Mouse (Mus musculus): ENCODE measurements around the gene Il12rb1. TPM values are rescaled to one million over a fixed set of nuclear protein-coding genes. Genes with fewer than 3 reads are reported as not detected.
A peak's percentile ranks its signal among the peaks of the same experiment; 100 is the strongest.

Il12rb1 gene
- polyA plus RNA-seq, 1 experiment from 2014 or later, result not detected

DNA sequence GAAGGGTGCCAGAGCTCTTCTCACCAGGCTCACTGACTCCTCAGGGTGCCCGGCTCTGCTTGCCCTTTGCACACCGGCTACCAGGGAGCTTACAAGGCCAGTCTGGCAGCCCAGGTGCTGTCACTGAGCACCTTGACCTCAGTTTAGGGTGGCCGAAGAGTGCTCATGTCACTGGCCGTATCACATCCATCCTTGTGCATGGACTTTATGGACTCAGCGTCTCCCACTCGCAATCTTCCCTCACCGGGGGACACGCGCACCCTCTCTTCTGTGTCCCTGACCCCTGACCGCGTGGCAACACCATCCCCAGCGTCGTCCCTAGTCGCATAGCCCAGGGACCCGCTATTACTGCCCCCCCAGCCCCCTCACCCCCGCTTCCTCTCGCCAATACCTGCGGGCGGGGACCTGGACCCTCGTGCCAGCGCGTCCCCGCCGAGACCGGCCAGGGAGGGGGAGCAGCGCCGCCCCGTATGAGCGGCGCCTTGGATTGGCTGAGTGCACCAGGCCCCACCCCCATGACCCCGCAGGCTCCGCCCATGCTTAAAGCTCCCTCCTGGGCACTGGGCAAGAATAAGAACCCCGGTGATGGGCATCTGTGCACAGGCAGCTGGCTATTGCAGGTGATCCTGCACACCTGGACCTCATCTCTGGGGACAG, 48.4 kb downstream of the Il12rb1 start:
- Histone ChIP-seq H3K36me3 (ENCODE audit: control insufficient read depth, insufficient read depth, low read length) (no peaks in the 10 kb centered on the region), H3K4me2 (ENCODE audit: low read length) (peak overlapping the region; percentile 80), H3K4me1 (ENCODE audit: control insufficient read depth in 2 of 2, insufficient read depth in 2 of 2, low read length in 2 of 2) (no peaks in the 10 kb centered on the region), H3K27ac (replicated peaks in 1 of 2; ENCODE audit: control insufficient read depth in 1 of 2, insufficient read depth in 1 of 2, low read depth in 2 of 2, low read length in 2 of 2) (no peak overlapping the region), H3K4me3 (ENCODE audit: control insufficient read depth in 1 of 2, insufficient read depth in 1 of 2, low read depth in 1 of 2, low read length in 2 of 2) (peak overlapping the region; percentile 40 to 42), H3K9ac (ENCODE audit: low read length) (peak overlapping the region; percentile 68), H3K27me3 (ENCODE audit: control insufficient read depth, insufficient read depth, low read length) (peaks cover 7% of the 10 kb centered on the region), H3K9me3 (ENCODE audit: control insufficient read depth, low read length) (no peaks in the 10 kb centered on the region)
- peak; percentile 57; the same call in 1 of the 2 replicates for ATAC-seq (ENCODE audit: insufficient number of reproducible peaks, insufficient read depth, low FRiP score, low read depth)
- WGBS, result 10% methylated on average over 24 of the region's 33 CpGs

DNA sequence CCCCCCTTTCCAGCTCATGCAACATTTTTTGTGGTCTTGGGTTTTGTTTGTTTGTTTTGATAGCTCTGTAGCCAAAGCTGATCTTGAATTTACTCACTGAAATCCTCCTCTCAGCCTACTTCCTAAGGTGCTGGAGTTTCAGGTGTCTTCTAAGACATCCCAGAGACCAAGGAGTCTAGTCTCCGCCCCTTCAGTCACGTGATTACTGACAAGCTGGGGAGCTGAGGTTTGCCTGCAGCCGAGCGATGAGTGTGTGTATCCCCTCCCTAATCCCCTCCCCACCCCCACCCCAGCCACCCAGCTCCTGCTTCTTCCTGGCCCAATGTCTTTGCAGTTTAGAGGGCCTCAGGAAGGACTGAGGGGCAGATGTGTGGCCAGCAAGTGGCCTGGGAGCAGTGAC, 49.3 kb downstream of the Il12rb1 start:
- 30% methylated on average over 4 of the region's 4 CpGs for WGBS
- Histone ChIP-seq H3K27me3 (ENCODE audit: control insufficient read depth, insufficient read depth, low read length) (peaks cover 16% of the 10 kb centered on the region), H3K4me3 (ENCODE audit: control insufficient read depth in 1 of 2, insufficient read depth in 1 of 2, low read depth in 1 of 2, low read length in 2 of 2) (no peak overlapping the region)

GRCm38 (mm10) chr8:70862824-70863641, 54.8 kb downstream of the Il12rb1 start, which contains the start of gene Kcnn1:
Gene Kcnn1, minus strand, starts transcription at chr8:70863258.
- Histone ChIP-seq H3K27ac (replicated peaks in 1 of 2; ENCODE audit: control insufficient read depth in 1 of 2, insufficient read depth in 1 of 2, low read depth in 2 of 2, low read length in 2 of 2) (0 out of 4 replicates have a peak within 1 kb of the TSS, but pooled peaks of 1 of the 2 experiments have one; percentile 84), H3K36me3 (ENCODE audit: control insufficient read depth, insufficient read depth, low read length) (peaks cover 5% of the 10 kb centered on the region), H3K27me3 (ENCODE audit: control insufficient read depth, insufficient read depth, low read length) (peaks cover 32% of the 10 kb centered on the region), H3K4me2 (ENCODE audit: low read length) (peak within 1 kb of the TSS; percentile 95), H3K9ac (ENCODE audit: low read length) (peak within 1 kb of the TSS; percentile 78), H3K4me1 (ENCODE audit: control insufficient read depth in 2 of 2, insufficient read depth in 2 of 2, low read length in 2 of 2) (peaks cover 20 to 32% of the 10 kb centered on the region in 2 experiments), H3K9me3 (ENCODE audit: control insufficient read depth, low read length) (no peaks in the 10 kb centered on the region), H3K4me3 (ENCODE audit: control insufficient read depth in 1 of 2, insufficient read depth in 1 of 2, low read depth in 1 of 2, low read length in 2 of 2) (peak within 1 kb of the TSS; percentile 53 to 69)
- WGBS, result 1% methylated on average over 55 of the region's 55 CpGs
- ATAC-seq (ENCODE audit: insufficient number of reproducible peaks, insufficient read depth, low FRiP score, low read depth), result no peak

More for the DNA sequence above, 49.3 kb downstream of the Il12rb1 start:
- no peak overlapping the region for H3K4me2 ChIP-seq (ENCODE audit: low read length)
- no peaks in the 10 kb centered on the region for H3K9me3 ChIP-seq (ENCODE audit: control insufficient read depth, low read length)
- H3K4me1 ChIP-seq (ENCODE audit: control insufficient read depth in 2 of 2, insufficient read depth in 2 of 2, low read length in 2 of 2), result peaks cover 0 to 5% of the 10 kb centered on the region in 2 experiments; a peak in 1 of 4 replicates
- ATAC-seq (ENCODE audit: insufficient number of reproducible peaks, insufficient read depth, low FRiP score, low read depth), result no peak
- no peak overlapping the region for H3K9ac ChIP-seq (ENCODE audit: low read length)
- no peak overlapping the region for H3K27ac ChIP-seq (replicated peaks in 1 of 2; ENCODE audit: control insufficient read depth in 1 of 2, insufficient read depth in 1 of 2, low read depth in 2 of 2, low read length in 2 of 2)
- H3K36me3 ChIP-seq (ENCODE audit: control insufficient read depth, insufficient read depth, low read length), result no peaks in the 10 kb centered on the region

GRCm38 (mm10) chr8:70863956-70864711, 55.9 kb downstream of the Il12rb1 start:
- Histone ChIP-seq H3K4me2 (ENCODE audit: low read length) (peak overlapping the region; percentile 95), H3K27me3 (ENCODE audit: control insufficient read depth, insufficient read depth, low read length) (peaks cover 32% of the 10 kb centered on the region), H3K4me3 (ENCODE audit: control insufficient read depth in 1 of 2, insufficient read depth in 1 of 2, low read depth in 1 of 2, low read length in 2 of 2) (peak overlapping the region; percentile 39 to 69), H3K27ac (replicated peaks in 1 of 2; ENCODE audit: control insufficient read depth in 1 of 2, insufficient read depth in 1 of 2, low read depth in 2 of 2, low read length in 2 of 2) (peak overlapping the region in 1 of 2 experiments; percentile 84; a peak in 2 of 4 replicates), H3K36me3 (ENCODE audit: control insufficient read depth, insufficient read depth, low read length) (peaks cover 10% of the 10 kb centered on the region), H3K9ac (ENCODE audit: low read length) (peak overlapping the region; percentile 78), H3K4me1 (ENCODE audit: control insufficient read depth in 2 of 2, insufficient read depth in 2 of 2, low read length in 2 of 2) (peaks cover 20 to 33% of the 10 kb centered on the region in 2 experiments), H3K9me3 (ENCODE audit: control insufficient read depth, low read length) (no peaks in the 10 kb centered on the region)
- WGBS, result 2% methylated on average over 46 of the region's 46 CpGs
- ATAC-seq (ENCODE audit: insufficient number of reproducible peaks, insufficient read depth, low FRiP score, low read depth), result no peak

DNA sequence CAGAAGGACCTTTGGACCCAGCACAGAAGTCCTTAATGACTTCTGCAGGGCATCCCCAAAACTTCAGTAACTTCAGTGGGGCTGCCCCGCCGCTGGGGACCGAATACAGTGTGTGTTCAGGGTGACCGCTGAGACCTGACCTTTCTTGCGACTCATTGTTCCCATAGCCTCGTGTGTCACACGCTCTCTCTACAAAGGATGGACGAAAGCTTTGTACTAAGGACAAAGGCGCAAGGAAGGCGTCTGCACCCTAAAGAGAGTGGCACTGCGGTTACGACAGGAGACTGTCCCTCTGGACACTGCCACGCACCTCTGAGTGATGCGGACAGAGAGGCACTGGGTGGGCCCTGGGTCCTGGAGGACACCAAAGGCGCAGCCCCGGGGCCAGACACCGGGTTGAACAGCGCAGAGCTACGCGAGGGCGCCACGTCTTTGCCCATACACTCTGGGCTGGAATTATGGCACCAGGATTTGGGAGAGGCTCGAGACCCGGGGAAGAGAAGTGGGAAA, 56.5 kb downstream of the Il12rb1 start:
- Histone ChIP-seq H3K4me3 (ENCODE audit: control insufficient read depth in 1 of 2, insufficient read depth in 1 of 2, low read depth in 1 of 2, low read length in 2 of 2) (peak overlapping the region; percentile 51 to 69), H3K36me3 (ENCODE audit: control insufficient read depth, insufficient read depth, low read length) (peaks cover 10% of the 10 kb centered on the region), H3K4me1 (ENCODE audit: control insufficient read depth in 2 of 2, insufficient read depth in 2 of 2, low read length in 2 of 2) (peaks cover 20 to 36% of the 10 kb centered on the region in 2 experiments), H3K9me3 (ENCODE audit: control insufficient read depth, low read length) (no peaks in the 10 kb centered on the region), H3K27ac (replicated peaks in 1 of 2; ENCODE audit: control insufficient read depth in 1 of 2, insufficient read depth in 1 of 2, low read depth in 2 of 2, low read length in 2 of 2) (peak overlapping the region; percentile 44 to 84), H3K9ac (ENCODE audit: low read length) (peak overlapping the region; percentile 78), H3K4me2 (ENCODE audit: low read length) (peak overlapping the region; percentile 95), H3K27me3 (ENCODE audit: control insufficient read depth, insufficient read depth, low read length) (peaks cover 32% of the 10 kb centered on the region)
- ATAC-seq (ENCODE audit: insufficient number of reproducible peaks, insufficient read depth, low FRiP score, low read depth), result no peak
- WGBS, result 2% methylated on average over 24 of the region's 24 CpGs

GRCm38 (mm10) chr8:70865350-70866000, 57.2 kb downstream of the Il12rb1 start:
- Histone ChIP-seq H3K4me1 (ENCODE audit: control insufficient read depth in 2 of 2, insufficient read depth in 2 of 2, low read length in 2 of 2) (peaks cover 20 to 36% of the 10 kb centered on the region in 2 experiments), H3K9me3 (ENCODE audit: control insufficient read depth, low read length) (no peaks in the 10 kb centered on the region), H3K4me2 (ENCODE audit: low read length) (peak overlapping the region; percentile 95), H3K27me3 (ENCODE audit: control insufficient read depth, insufficient read depth, low read length) (peaks cover 32% of the 10 kb centered on the region), H3K36me3 (ENCODE audit: control insufficient read depth, insufficient read depth, low read length) (peaks cover 10% of the 10 kb centered on the region), H3K9ac (ENCODE audit: low read length) (peak overlapping the region; percentile 78), H3K27ac (replicated peaks in 1 of 2; ENCODE audit: control insufficient read depth in 1 of 2, insufficient read depth in 1 of 2, low read depth in 2 of 2, low read length in 2 of 2) (peak overlapping the region; percentile 66 to 84), H3K4me3 (ENCODE audit: control insufficient read depth in 1 of 2, insufficient read depth in 1 of 2, low read depth in 1 of 2, low read length in 2 of 2) (peak overlapping the region; percentile 51 to 69)
- under 1% methylated on average over 46 of the region's 46 CpGs for WGBS
- peak; percentile 88 for ATAC-seq (ENCODE audit: insufficient number of reproducible peaks, insufficient read depth, low FRiP score, low read depth)
